Mouse (Mus musculus): Measurements from ENCODE around the gene Bmp8b.

DNA sequence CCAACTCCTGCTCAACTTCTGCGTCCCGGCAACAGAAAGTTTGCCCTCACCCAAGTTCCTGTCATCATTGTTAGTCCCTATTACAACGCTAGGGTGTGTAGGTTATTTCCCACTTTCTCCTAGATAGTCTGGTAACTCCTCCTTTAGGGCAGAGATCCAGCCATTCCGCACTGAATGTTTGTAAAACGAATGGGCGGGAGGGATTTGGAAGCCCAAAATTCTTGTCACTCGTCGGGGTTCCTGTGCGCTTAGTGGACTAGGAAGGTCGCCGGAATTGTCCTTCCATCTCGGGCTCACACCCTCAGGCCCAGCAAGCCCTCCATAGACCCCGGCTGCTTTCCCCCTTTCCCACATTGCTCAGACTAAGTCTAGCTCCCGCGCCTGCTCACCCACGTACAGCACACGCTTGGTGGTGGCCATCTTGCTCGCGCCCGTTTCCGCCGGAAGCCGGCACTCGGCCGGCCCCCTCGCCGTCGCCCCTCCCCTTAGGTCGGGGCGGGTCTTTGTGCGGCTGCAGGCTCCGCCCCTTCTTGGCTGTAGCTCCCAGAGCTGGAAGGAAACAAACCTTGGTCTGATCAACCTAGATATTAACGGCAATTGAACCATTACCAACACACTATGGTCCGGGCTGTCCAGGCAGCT lies 34.7 kb downstream of the Bmp8b start, which contains the start of gene Ppie:
- TF ChIP-seq CTCF (IDR thresholded peaks at IDR 0.05; ENCODE audit: borderline replicate concordance, insufficient read depth, low read length) (no peak), POLR2A (IDR thresholded peaks at IDR 0.05; ENCODE audit: low read depth, low read length) (peak; percentile 84)

All from embryonic fibroblast, embryonic 13.5 days (primary cell).